Mouse (Mus musculus): ENCODE measurements around the gene Cep57l1.

Gene Cep57l1

DNA sequence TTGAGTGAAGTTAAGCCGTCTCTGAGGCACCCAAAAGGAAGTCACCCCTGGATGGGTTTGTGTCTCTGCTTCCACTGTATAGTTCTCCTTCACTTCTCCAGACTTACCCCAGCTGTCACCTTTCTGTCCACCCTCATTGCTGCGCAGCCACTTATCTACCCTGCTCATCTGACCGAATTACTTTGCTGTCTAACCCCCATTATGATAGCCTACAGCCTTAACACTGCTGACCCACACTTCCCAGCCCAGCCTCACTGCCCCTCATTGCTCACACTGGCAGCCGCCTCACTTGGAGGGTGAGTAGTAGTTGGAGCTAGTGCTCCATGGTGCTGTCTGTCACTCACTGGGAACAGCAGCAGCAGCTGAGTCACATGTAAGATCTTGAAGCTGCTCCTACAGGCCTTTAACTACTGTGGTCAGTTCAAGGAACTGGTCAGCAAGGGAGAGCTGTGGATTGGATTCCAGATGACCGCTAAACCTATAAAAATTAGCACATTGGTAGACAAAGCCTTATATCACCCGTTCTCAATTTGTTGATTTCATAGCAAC is 4.7 kb upstream of the Cep57l1 start:
- DNase-seq: peak; percentile 89

DNA sequence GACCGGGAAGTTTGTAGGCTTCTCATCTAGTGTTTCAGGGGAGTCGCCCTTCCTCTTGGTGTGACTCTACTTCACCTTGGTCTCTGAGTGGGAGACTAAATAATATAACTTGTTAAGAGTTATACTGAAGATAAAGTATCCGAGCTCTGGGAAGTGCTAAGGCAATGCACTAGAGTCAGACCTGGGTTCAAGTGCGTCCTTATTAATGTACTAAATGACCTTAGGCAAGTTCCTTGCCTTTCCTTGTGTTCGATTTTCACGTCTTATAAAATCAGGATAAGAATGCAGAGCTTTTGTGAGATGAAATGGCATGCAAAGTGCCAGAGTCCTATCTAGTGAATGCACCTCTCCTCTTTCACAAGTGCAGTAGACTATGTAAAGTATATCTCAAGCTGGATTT is 2.9 kb upstream of the Cep57l1 start:
- peak; percentile 62 for DNase-seq

DNA sequence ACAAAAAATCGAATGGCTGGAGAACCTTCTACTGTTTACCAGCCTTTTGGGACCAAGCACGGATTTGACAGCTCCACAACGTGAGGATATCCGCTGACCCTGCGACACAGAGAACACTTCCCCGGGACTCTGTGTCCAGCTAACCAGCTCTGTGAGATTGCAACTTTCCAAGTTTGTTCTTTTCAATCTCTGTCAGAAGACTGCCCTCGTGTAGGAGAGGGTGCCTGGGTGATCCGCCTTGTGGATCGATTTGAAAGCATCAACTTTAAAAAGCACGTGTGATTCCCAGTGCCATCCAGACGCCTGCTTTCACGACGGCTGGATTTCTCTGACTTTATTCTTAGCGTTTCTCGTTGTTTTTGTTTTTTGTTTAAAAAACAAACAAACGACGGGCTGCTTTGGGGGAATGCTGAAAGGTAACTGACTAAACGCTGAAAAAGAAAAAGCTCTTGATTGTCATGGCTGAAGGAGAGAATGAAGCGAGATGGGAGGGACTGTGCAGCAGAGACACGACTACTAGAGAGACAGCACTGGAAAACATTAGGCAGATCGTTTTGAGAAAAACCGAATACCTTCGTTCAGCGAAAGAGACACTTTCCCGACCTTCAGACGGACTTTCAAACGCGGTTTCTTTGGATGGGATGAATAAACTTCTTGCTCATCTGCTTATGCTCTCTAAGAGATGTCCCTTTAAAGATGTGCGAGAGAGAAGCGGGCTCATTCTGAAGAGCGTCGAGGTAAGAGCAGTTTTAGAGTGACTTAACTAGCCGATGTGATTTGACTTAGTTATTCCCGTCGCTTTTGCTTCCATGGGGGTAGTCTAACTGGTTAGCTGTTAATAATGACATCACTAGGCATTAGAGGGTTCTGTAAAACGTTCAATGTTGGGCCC is 1.1 kb upstream of the Cep57l1 start:
- DNase-seq: peak; percentile 87

DNA sequence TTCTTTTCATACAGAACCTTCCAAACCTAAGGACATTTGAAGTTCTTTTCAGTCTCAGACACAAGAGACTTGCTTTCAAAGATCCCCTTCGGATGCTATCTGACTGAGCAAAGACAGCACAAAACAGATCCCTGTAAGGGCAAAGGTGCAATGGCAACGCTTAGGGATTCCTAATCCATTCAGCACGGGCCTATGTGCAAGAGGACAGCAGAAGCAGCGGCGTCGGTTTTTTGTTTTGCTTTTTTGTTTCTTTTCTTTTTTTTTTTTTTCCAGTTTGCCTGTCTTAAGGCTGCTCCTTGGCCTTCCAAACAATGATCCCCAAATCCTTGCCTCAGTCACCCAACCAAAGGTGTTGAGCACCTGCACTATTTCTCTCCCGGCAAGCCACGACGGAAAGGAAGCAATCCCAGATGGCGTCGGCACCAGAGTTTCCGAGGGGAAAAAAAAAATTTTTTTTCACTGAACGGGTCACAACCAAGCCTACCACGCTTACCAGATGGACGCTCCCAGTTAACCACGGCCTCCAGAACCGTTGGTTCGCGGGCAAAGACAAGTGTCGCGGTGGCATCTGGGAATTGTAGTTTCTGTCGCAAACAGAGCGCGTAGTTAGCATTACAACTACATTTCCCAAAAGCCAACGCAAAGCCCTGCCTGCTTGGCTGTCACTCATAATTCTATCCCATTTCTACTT is 446 bp downstream of the Cep57l1 start:
- DNase-seq: peak; percentile 99

DNA sequence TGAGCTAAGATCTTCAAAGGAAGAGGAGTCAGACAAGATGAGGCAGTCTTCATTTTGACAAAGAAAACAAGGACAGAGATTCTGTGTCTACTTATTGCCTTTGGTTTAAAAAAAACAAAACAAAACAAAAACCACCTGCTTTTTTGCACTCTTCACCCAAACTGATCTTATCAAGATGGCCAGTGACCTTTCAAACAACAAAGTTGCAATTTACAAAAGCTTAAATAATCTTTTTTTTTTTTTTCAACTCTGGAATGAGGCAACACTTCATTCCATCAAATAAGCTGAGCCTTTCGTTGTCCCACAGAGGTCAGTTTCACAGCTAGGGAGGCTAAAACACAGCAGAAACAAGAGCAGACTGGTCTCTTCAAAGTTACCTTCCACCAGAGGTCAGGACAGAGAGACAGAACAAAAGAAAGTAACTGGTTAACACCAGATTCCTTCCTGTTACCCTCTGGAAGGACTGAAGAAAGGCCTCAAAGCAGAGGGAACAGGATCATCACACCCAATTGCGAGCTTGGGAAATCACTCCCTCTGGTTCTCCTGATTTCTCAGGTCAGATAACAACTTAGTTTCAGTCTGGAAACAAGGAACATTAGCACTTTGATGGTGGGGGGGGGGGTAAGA is 3.8 kb downstream of the Cep57l1 start:
- peak; percentile 54 for DNase-seq

DNA sequence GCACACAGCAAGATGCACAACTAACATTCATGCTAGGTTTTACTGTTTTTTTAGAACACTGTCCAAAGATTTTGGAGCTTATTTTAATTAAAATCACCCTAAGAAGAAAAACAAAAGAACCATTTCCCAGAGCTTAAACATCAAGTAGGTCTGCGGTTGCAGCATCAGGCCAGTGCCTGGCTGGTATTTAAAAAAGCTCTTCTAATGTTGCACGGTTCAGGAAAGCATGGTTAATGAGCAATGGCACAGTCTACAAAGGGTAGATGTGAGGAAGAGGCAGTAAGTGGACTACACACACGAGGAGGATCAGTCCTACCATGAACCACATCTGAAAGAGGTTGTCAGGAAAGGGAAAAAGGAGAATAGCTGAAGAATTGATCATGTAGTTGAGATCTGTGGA is 5.0 kb downstream of the Cep57l1 start:
- DNase-seq: peak; percentile 34

DNA sequence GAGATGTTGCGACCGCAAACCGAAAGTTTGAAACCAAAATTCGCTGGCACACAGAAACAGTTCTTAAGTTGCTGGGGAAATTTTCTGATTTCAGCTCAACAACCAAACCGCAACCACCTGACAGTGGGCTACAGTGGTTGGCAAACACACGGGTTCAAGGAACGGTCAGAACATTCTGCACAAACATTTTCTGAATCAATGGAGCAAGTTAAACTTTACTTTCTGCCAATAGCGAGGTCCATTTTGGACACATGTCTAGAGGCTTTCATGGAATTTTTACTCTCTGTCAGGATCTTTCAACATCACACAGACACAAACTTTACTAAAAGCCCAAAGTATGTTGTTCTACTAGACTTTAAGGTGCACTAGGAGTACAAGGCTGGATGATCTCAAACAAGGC is 6.2 kb downstream of the Cep57l1 start:
- DNase-seq: no peak

DNA sequence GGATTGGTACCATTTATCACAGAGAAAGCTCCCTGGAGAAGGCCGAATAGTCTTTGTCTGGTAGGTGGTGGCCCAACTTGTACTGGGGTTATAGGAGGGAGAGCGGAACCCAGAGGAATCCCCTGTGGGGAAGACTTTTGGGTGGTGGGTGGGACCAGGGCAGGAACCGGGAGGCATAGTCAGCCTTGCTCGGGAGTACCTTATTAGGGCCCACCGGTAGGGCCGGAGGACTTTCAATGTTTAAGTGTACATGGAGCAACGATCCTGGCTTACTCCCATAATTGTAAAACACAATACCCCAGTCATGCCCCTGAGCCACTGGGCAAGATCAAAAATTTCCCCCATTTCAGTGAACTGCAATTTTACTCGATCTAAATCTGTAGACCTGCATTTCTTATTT is 12.4 kb downstream of the Cep57l1 start:
- DNase-seq: peak; percentile 65

DNA sequence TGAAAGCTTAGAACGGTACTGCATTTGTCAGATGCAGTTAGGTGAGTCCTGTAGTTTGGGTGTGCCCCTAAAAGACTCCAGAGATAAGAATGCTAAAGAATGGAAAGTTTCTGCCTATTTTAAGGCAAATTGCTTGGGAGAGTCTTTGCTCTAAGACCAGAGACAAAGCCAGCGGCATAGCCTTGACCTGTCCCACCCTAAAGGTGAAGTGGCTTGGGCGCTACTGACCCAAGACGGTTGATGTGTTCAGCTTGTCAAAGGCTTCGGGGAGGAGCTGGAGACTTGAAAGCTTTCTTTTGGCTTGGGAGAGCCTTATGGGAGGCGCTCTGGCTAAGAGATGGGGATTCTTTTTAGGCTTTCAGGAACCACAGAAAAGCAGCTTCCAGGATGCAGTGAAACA is 17.3 kb downstream of the Cep57l1 start:
- DNase-seq: peak; percentile 42

DNA sequence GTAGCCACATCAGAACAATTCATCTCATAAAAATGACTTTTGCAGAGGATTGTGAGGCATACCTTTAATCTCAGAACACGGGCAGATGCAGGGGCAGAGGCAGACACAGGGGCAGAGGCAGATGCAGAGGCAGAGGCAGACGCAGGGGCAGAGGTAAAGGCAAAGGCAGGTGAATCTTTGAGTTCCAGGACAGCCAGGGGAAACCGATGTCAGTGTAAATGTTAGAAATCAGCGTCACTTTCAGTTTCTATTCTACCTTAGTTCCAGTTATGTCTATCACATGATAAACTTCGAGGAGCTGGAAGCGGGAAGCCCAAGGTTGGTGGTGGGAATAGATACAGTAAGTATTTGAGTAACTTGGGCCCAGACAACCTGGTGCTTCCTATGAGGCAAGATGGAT is 42.4 kb downstream of the Cep57l1 start:
- DNase-seq: peak; percentile 68

DNA sequence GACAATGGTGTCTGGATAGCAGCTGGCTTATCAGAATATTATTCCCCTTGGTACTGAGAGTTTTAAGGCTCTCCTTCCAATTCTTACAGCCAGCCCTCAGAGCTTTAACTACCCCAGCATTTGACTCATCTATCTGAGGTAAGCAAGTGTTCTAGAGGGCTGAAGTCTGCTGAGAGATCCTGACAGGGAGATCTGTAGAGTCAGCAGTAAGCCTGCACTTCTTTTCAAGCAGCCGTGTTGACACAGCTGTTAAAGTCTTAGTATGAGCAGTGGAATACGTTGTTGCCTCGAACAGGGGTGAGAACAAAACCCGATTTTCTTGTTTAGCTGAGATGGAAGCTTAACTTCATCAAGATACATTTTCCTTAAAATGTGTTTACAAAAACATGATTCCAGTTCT is 43.4 kb downstream of the Cep57l1 start:
- DNase-seq: peak; percentile 2

DNA sequence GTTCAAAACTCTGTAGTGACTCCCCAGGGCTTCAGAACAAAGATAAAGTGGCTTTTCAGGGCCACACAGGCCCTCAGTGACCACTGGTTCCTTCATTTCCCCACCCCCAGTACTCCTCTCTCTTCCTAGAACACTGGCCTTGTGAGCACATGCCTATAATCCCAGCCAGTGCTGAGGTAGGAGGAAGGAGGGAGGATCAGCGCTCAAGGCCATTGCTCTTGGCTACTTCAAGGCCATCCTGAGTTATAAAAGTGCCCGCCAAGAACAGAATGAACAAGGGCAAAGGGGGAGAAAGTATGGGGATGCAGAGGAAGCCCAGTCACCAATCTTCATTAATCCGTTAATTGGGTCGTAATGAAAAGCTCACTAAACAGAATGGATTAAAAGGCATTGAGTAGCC is 44.1 kb downstream of the Cep57l1 start:
- DNase-seq: peak; percentile 72

DNA sequence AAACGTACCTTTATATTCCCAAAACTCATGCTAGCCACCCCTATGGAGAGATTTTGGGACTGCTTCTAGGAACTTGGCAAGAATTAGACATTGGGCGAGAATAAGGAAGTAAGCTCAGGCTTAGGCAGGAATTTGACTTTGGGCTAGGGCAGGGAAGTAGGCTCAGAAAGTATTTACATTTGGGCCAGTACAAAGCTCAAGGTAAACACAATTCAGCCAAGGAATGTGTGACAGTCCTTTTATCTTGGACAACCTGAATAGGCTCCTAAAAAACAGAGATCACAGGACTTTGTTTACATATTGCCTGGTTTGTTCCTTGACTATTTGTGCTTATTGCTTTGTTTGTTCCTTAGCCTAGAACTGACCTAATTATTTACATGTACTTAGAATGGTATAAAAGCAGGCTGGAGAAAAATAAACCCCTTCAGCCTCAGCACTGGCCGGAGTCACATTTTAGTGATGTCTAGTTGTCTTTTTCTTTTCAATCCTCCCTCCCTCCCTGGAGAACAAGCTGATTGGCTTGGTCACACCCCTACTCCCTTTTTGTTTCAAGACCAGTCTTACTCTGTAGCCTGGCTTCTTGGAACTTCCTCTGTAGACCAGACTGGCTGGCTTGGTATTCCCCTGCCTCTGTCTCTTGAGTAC is 45.8 kb downstream of the Cep57l1 start:
- DNase-seq: peak; percentile 34

DNA sequence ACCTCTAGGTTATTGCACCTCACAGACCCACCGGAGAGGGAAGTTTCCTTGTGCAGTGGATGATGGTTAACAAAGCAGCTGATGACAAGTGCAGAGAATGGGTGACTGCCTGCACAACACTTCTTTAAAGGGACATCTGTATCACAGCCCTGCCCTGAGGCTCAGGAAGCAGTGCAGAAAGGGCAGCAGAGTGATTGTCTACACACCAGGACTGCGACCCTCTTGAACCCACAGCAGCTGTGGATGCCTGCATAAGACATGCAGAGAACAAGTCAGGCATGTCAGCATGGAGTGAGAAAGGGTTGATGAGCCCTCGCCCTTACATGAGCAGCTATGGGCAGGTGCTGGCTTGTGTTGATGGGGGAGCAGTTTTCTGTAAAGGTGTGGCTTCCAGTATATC is 48.8 kb downstream of the Cep57l1 start:
- DNase-seq: peak; percentile 42

DNA sequence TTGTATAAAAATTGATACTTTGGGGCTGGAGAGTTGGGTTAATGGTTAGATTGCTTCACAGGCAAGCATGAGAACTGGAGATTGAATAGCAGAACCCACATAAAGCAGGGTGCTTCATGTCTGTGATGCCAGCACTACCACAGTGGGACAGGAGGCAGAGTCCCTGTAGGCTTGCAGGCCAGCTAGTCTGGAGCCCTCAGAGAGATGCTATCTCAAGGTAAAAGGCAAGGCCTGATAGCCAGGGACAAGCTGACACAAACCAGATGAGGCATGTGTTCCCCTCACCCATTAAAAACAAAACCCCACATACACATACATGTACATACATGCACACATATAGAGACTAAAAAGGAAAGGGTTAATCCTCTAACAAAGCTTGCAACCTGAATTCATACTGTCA is 51.6 kb downstream of the Cep57l1 start:
- peak; percentile 51 for DNase-seq

DNA sequence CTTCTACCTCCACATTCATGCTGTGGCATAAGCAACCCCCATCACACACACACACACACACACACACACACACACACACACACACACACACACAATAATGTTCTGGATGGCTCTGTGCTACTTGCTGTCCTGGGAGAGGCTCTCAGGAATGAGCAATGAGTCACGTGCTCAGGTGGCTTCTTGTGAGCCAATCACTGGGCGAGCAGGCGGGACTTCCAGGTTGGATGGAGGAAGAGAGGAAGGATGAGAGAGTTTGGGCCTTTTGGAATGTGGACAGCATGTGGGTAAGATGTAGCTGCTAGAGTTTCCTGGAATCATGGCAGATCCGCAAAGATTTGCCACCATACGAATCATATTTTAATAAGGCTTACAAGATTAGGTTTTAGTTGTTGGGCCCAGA is 52.4 kb downstream of the Cep57l1 start:
- DNase-seq: no peak

DNA sequence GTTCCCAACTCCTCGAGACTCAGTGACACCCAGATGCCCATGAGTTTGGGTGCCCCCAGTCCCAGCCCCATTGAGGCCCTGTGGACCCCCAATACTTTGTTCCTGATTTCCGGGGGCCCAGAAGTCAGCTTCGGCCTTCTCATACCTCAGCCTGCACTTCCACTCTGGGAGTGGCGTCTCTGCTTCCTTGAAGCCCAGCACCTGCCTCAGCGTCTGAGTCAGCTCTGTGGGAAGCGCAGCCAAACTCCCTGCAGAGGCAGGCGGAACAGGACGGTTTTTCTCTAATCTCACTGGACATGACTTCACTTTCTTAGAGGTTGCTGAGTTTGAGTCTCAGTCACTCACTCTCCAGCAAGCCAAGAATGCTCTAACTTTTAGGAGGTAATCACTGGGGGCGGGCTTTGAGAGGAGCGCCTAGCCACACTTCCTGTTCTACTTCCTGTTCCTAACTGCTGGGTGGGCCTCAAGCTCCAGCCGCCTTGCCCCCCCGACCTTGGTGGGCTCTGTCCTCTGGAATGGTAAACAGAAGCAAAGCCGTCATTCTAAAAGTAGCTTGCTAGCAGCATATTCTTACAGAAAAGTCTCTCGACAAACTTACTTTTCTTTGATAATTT is 57.7 kb downstream of the Cep57l1 start:
- DNase-seq: peak; percentile 71

DNA sequence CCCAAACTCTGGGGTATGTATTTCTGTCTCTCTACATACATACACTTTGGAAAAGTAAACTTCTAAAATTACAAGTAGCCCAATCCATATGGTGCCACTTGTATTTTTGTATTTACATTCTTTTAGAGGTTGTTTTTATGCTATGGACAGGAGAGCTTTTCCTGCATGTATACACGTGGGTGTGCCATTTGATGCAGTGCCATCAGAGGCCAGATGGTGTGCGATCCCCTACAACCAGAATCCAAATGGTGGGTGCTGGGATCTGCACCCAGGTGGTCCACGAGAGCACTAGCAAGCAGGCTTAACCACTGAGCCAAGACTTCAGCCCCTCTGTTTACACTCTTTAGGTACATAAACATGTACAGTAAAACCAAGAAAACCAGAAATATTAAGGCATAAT is 60.4 kb downstream of the Cep57l1 start:
- peak; percentile 74 for DNase-seq

DNA sequence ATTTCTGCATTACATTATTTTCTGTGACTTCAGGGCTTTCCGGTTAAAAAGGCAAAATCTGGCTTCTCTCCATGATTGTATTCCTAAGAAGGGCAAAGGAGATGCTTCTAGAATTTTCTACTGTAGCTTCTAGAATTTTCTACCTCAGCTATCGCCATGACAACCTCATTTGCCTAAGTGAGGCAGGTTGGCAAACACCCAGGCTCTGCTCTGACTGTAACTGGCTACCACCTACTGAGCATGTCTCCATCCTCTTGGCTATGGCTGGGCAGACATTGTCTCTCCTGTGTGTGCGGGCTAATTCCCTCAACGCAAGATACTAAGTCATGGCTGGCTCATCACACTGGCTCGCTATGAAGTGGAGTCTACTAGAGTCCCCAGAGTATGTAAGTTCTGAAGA is 63.1 kb downstream of the Cep57l1 start:
- DNase-seq: peak; percentile 63

DNA sequence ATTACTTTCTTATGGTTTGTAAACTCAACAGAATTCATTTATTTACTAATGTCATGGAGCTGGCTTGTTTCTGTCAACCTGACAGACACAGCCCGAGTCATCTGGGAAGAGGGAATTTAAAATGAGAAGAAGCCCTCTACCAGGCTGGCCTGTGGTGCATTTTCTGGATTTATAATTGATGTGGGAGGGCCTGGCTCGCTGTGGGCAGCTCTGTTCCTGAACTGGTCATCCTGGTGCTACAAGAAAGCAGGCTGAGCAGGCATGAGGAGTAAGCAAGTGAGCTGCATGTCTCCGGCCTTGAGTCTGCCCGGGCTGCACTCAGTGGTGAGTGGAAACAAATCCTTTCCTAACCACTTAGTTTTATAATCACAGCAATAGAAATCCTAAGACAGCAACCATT is 65.7 kb downstream of the Cep57l1 start:
- peak; percentile 57 for DNase-seq

DNA sequence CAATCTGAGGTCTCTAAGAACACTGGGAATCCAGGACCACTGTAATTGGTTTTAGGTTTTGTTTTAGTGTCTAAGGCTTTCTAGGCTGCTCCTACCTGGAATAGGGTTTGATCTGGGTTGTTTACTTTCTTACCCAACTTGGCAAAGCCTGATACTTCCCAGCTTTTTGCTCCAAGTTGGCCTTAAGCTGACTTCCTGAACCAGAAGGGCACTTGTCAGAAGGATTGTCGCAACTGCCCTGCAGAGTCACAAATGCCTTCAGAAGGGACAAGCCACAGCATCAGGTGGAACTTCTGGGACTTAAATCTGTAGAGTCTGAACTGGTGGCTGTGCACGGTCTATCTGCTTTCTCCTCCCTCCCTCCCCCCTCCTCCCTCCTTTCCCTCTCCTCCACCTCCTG is 69.5 kb downstream of the Cep57l1 start:
- peak; percentile 10 for DNase-seq

DNA sequence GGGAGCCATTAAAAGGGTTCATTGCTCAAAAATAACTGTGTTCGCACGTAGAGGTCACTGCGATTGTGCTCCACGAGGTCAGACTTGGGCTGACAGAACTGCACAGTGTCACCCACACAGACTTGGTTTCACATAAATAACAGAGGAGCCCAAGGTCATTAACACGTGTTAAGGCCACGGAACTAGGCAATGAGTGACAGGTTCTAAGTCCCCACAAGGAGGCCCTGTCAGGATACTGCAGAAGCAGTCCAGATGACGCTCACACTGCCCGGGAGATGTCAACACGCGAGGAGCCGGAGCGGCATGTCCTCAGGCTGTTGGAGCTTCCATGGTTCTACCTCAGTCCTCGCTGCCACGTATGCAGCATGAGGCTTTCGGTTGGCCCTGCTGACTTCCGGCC is 72.4 kb downstream of the Cep57l1 start:
- no peak for DNase-seq

DNA sequence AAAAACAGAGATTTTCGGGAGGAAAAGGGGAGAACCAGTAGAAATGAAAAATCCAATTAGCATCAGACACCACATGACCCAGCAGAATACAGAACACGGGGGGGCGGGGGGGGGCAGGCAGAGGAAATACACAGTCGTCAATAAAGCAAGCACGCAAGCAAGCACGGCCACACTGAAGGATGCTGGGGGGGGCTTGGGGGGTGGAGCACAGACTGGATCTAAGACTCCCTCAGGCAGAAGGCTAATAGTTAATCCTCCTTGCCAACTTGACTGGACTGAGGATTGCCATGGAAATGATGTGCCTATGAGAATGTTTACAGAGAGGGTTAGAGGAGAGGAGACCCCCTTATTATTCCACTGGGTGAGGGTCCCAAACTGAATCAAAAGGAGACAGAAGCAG is 74.3 kb downstream of the Cep57l1 start:
- no peak for DNase-seq

Data from heart, adult 11 months (tissue).